Mouse (Mus musculus) testis, adult 2 months (tissue): ENCODE results near the gene Hkdc1.
"Not testable (repeated sequence)": the region's sequence is repeated elsewhere in the genome, so short reads cannot be mapped to it uniquely, and the experiment has no call there.

Experiments used
- CTCF ChIP-seq: fragments of 200-500 bp; IDR thresholded peaks from 2 replicates; pipeline ENCODE4 v1.5.1; 2012; ENCODE audit warnings: low read depth, mild to moderate bottlenecking, inconsistent platforms, low read length, moderate library complexity; ENCODE audit not compliant: control insufficient read depth, insufficient read depth, insufficient replicate concordance
- POLR2A ChIP-seq: fragments of 200-500 bp; IDR thresholded peaks from 2 replicates; pipeline ENCODE4 v1.6.1; 2012; ENCODE audit warnings: low read depth, mild to moderate bottlenecking, inconsistent platforms, low read length, moderate library complexity; ENCODE audit not compliant: control insufficient read depth

GRCm38 (mm10) chr10:62452001-62452400 is 29.7 kb upstream of the Hkdc1 start:
- not testable (repeated sequence) for TF ChIP-seq POLR2A, CTCF
